Mouse (Mus musculus) limb, embryonic 12.5 days (tissue): ENCODE results near the gene Rnf220. TPM values are rescaled to one million over a fixed set of nuclear protein-coding genes. Genes with fewer than 3 reads are reported as not detected.

Experiments used
- ATAC-seq: fragments of 200-750 bp; cut with Nextera tagmentation; 2 replicates; pipeline ENCODE4 v1.8.0; 2017; ENCODE audit warnings: low read depth, moderate TSS enrichment; ENCODE audit not compliant: insufficient number of reproducible peaks, insufficient read depth, low FRiP score, low TSS enrichment
- H3K27ac ChIP-seq: fragments of 300-500 bp; sonication (generic); 2 replicates; pipeline ENCODE4 v1.5.1; 2016; ENCODE audit warnings: mild to moderate bottlenecking, moderate library complexity
- H3K27me3 ChIP-seq: fragments of 300-500 bp; sonication (generic); 2 replicates; pipeline ENCODE4 v1.6.1; 2016; ENCODE audit warnings: mild to moderate bottlenecking, moderate library complexity
- H3K36me3 ChIP-seq: fragments of 300-500 bp; sonication (generic); 2 replicates; pipeline ENCODE4 v1.6.1; 2016; ENCODE audit warnings: mild to moderate bottlenecking, moderate library complexity
- H3K4me1 ChIP-seq: fragments of 300-500 bp; sonication (generic); replicated peaks from 2 replicates; pipeline ENCODE4 v1.6.1; 2016
- H3K4me2 ChIP-seq: fragments of 300-500 bp; sonication (generic); 2 replicates; pipeline ENCODE4 v1.6.1; 2016; ENCODE audit warnings: mild to moderate bottlenecking, moderate library complexity
- H3K4me3 ChIP-seq: fragments of 300-500 bp; sonication (generic); replicated peaks from 2 replicates; pipeline ENCODE4 v1.5.1; 2016; ENCODE audit warnings: mild to moderate bottlenecking
- H3K9ac ChIP-seq: fragments of 300-500 bp; sonication (generic); replicated peaks from 2 replicates; pipeline ENCODE4 v1.6.1; 2016; ENCODE audit warnings: mild to moderate bottlenecking, moderate library complexity
- H3K9me3 ChIP-seq: fragments of 300-500 bp; sonication (generic); 2 replicates; pipeline ENCODE4 v1.6.1; 2016; ENCODE audit warnings: mild to moderate bottlenecking, moderate library complexity
- WGBS: fragments of 180-500 bp; shearing (Covaris S2); methylation state at CpG from one replicate; pipeline ENCODE4 v1.1.7; 2016; 5-methylcytosine and 5-hydroxymethylcytosine counted together
- polyA plus RNA-seq: library from polyadenylated mRNA; unstranded; fragments of >200 nt; fragmentation: Nextera tagmentation; extraction: Ambion mirVana; gene quantifications from 2 replicates; pipeline ENCODE4 v1.2.1, GENCODE M21; 2016

Gene Rnf220
- polyA plus RNA-seq, 1 experiment from 2014 or later = 119 TPM

- Histone ChIP-seq H3K4me2 (peak overlapping the region; percentile 53), H3K9ac (0 out of 2 replicates have a peak overlapping the region, but pooled peaks have one; percentile 14), H3K9me3 (peaks cover 9% of the 10 kb centered on the region; the same call in 1 of the 2 replicates), H3K4me3 (0 out of 2 replicates have a peak overlapping the region, but pooled peaks have one; percentile 8), H3K27ac (peak overlapping the region; percentile 37; the same call in 1 of the 2 replicates), H3K36me3 (no peaks in the 10 kb centered on the region; the same call in 1 of the 2 replicates), H3K27me3 (peaks cover 13% of the 10 kb centered on the region), H3K4me1 (peaks cover 79% of the 10 kb centered on the region)
- ATAC-seq = no peak
- WGBS = 11% methylated on average over 10 of the region's 10 CpGs
These were observed 122.7 kb downstream of the Rnf220 start for GRCm38 (mm10) chr4:117374078-117374540.

DNA sequence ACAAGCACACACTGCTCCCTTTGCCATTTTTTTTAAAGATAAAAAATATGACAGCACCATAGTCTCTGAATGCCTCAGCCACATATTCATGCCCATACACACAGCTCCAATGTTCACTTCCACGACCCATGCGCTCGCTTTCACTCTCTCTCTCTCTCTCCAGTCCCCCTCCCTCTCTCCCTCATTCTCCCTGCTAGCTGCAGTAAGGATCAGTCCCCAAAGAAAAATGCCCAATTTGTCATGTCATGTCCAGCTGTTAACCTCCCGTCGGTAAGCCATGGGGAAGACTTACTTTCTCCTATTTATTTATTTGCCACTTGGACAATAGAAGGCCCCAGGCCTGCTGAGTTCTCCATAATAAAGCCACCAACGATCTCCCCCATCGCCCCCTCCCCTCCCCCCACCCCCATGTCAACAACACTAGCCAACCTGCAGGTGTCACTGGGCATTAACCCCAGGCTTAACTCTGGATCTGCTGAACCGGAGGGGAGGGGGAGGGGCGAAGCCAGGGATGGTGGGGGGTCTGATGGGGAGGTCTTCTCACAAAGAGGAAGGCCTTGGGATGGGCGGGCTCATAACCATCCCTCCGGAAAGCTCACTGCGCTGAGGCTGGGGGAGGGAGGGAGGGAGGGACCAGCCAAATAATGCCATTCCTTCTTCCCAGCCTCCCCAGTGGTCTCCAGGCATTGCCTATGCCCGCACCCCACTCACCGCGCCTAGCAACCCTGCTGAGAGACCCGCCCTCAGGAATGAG is 123.4 kb downstream of the Rnf220 start:
- peak overlapping the region; percentile 37; the same call in 1 of the 2 replicates for H3K27ac ChIP-seq
- 0 out of 2 replicates have a peak overlapping the region, but pooled peaks have one; percentile 14 for H3K9ac ChIP-seq
- peak overlapping the region; percentile 53 for H3K4me2 ChIP-seq
- peak overlapping the region; percentile 8; the same call in 1 of the 2 replicates for H3K4me3 ChIP-seq
- peaks cover 13% of the 10 kb centered on the region for H3K27me3 ChIP-seq
- H3K9me3 ChIP-seq = peaks cover 6% of the 10 kb centered on the region; the same call in 1 of the 2 replicates
- 3% methylated on average over 15 of the region's 16 CpGs for WGBS
- no peaks in the 10 kb centered on the region; the same call in 1 of the 2 replicates for H3K36me3 ChIP-seq
- peak; percentile 53 for ATAC-seq
- H3K4me1 ChIP-seq = peaks cover 83% of the 10 kb centered on the region

GRCm38 (mm10) chr4:117371896-117372295 is 125.0 kb downstream of the Rnf220 start:
- ATAC-seq = no peak
- Histone ChIP-seq H3K4me2 (no peak overlapping the region), H3K27ac (no peak overlapping the region), H3K4me1 (peaks cover 88% of the 10 kb centered on the region), H3K9ac (no peak overlapping the region), H3K36me3 (no peaks in the 10 kb centered on the region), H3K27me3 (peaks cover 13% of the 10 kb centered on the region), H3K9me3 (no peaks in the 10 kb centered on the region), H3K4me3 (no peak overlapping the region)
- WGBS = 31% methylated on average over 2 of the region's 2 CpGs

GRCm38 (mm10) chr4:117370354-117370753 is 126.5 kb downstream of the Rnf220 start:
- peak; percentile 65 for ATAC-seq
- no peak overlapping the region for H3K9ac ChIP-seq
- peak overlapping the region; percentile 88 for H3K27ac ChIP-seq
- H3K4me1 ChIP-seq = peaks cover 72% of the 10 kb centered on the region
- H3K9me3 ChIP-seq = no peaks in the 10 kb centered on the region
- no peaks in the 10 kb centered on the region for H3K36me3 ChIP-seq
- peaks cover 13% of the 10 kb centered on the region for H3K27me3 ChIP-seq
- H3K4me3 ChIP-seq = no peak overlapping the region
- 16% methylated on average over 5 of the region's 5 CpGs for WGBS
- H3K4me2 ChIP-seq = no peak overlapping the region

DNA sequence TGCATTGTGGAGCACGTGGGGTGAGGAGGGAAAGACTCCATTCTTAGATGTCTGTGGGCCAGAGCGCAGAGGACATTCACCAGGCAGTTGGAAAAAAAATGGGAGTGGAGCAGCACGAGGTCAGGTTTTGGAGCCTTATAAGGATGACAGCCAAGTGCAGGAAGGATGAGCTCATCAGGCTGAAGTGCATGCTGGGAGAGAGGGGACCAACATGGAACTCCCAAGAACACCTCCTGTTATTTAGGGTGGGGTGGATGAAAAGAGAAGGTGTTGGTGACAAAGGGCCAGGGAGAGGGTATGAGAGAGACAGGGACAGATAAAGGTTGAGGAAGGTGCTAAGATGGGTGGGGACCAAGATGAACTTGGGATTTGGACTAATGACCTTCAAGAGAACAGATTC is 127.3 kb downstream of the Rnf220 start:
- no peak overlapping the region for H3K4me3 ChIP-seq
- H3K27ac ChIP-seq = peak overlapping the region; percentile 88; the same call in 1 of the 2 replicates
- 80% methylated on average over 3 of the region's 3 CpGs for WGBS
- H3K4me2 ChIP-seq = no peak overlapping the region
- H3K27me3 ChIP-seq = peaks cover 13% of the 10 kb centered on the region
- H3K36me3 ChIP-seq = no peaks in the 10 kb centered on the region
- H3K4me1 ChIP-seq = peaks cover 64% of the 10 kb centered on the region
- no peak overlapping the region for H3K9ac ChIP-seq
- ATAC-seq = no peak
- H3K9me3 ChIP-seq = no peaks in the 10 kb centered on the region

- H3K4me1 ChIP-seq = peaks cover 49% of the 10 kb centered on the region
These were observed 129.5 kb downstream of the Rnf220 start for GRCm38 (mm10) chr4:117367365-117367764.

GRCm38 (mm10) chr4:117362085-117362484 is 134.8 kb downstream of the Rnf220 start:
- Histone ChIP-seq H3K4me1 (peaks cover 47% of the 10 kb centered on the region), H3K4me3 (no peak overlapping the region), H3K27me3 (peaks cover 10% of the 10 kb centered on the region), H3K4me2 (no peak overlapping the region), H3K9me3 (no peaks in the 10 kb centered on the region), H3K9ac (no peak overlapping the region), H3K36me3 (no peaks in the 10 kb centered on the region), H3K27ac (no peak overlapping the region)
- WGBS = 21% methylated on average over 5 of the region's 5 CpGs
- ATAC-seq = no peak

More at GRCm38 (mm10) chr4:117367365-117367764, 129.5 kb downstream of the Rnf220 start:
- no peak overlapping the region for H3K4me2 ChIP-seq
- no peaks in the 10 kb centered on the region for H3K36me3 ChIP-seq
- H3K9me3 ChIP-seq = no peaks in the 10 kb centered on the region
- ATAC-seq = no peak
- H3K4me3 ChIP-seq = no peak overlapping the region
- no peak overlapping the region for H3K9ac ChIP-seq
- peaks cover 7% of the 10 kb centered on the region for H3K27me3 ChIP-seq
- WGBS = 90% methylated on average over 19 of the region's 19 CpGs
- no peak overlapping the region for H3K27ac ChIP-seq

GRCm38 (mm10) chr4:117361558-117361873 is 135.3 kb downstream of the Rnf220 start:
- H3K36me3 ChIP-seq = no peaks in the 10 kb centered on the region
- no peak overlapping the region for H3K27ac ChIP-seq
- H3K9ac ChIP-seq = no peak overlapping the region
- 23% methylated on average over 7 of the region's 7 CpGs for WGBS
- H3K27me3 ChIP-seq = peaks cover 12% of the 10 kb centered on the region
- H3K4me3 ChIP-seq = no peak overlapping the region
- no peak for ATAC-seq
- no peak overlapping the region for H3K4me2 ChIP-seq
- H3K4me1 ChIP-seq = peaks cover 53% of the 10 kb centered on the region
- H3K9me3 ChIP-seq = no peaks in the 10 kb centered on the region

DNA sequence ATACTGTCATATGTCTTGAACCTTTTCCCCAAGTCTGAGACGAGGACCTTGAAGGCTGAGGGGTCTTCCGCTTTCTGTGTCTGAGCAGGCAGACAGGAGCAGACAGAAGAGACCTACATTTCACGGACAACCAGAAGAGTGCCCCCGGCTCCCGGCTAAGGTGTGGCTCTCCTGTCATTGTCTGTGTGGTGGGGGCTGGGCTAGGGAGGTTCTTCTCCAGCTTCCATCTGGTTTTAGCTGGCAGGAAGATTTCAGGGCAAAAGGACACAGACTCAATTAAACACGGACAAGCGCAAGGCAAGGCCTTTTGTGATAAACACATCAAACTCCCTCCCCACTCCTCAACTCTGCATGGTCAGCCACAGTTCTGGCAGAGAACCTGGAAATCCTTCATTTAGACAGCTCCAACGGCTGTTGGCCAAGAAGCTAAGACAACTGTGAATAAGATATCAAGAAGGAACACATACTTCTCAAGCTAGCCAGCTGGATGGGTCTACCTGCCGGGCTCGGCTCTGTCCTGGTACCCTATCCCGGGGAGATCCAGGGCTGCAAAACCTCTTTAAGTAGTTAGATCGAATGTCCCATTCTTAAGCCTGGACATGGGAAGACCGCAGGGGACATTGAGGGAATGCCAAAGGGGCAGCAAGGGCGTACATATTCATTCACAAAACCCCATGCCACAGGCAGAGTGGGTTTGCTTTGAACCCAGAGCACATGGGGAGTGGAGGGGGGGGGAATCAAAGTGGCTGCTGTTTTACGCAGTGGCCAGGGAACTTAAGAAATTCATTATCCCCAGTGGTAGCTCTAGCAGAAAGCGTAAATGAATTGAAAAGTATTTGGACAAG is 135.9 kb downstream of the Rnf220 start:
- no peaks in the 10 kb centered on the region for H3K9me3 ChIP-seq
- ATAC-seq = no peak

GRCm38 (mm10) chr4:117359803-117360382 is 137.0 kb downstream of the Rnf220 start:
- Histone ChIP-seq H3K36me3 (no peaks in the 10 kb centered on the region), H3K4me1 (peaks cover 68% of the 10 kb centered on the region), H3K4me3 (no peak overlapping the region), H3K27ac (no peak overlapping the region), H3K27me3 (peaks cover 12% of the 10 kb centered on the region), H3K9me3 (no peaks in the 10 kb centered on the region), H3K4me2 (no peak overlapping the region), H3K9ac (no peak overlapping the region)
- no peak for ATAC-seq
- 75% methylated on average over 17 of the region's 17 CpGs for WGBS

More for the DNA sequence above, 135.9 kb downstream of the Rnf220 start:
- H3K4me2 ChIP-seq = no peak overlapping the region
- peaks cover 12% of the 10 kb centered on the region for H3K27me3 ChIP-seq
- H3K36me3 ChIP-seq = no peaks in the 10 kb centered on the region
- 62% methylated on average over 16 of the region's 16 CpGs for WGBS
- no peak overlapping the region for H3K9ac ChIP-seq
- no peak overlapping the region for H3K27ac ChIP-seq
- peaks cover 59% of the 10 kb centered on the region for H3K4me1 ChIP-seq
- no peak overlapping the region for H3K4me3 ChIP-seq

- Histone ChIP-seq H3K4me2 (no peak overlapping the region), H3K27me3 (peaks cover 12% of the 10 kb centered on the region), H3K9ac (no peak overlapping the region), H3K4me3 (no peak overlapping the region), H3K4me1 (peaks cover 79% of the 10 kb centered on the region), H3K27ac (no peak overlapping the region), H3K9me3 (no peaks in the 10 kb centered on the region), H3K36me3 (no peaks in the 10 kb centered on the region)
- ATAC-seq = no peak
- WGBS = 57% methylated on average over 7 of the region's 7 CpGs
These were observed 138.9 kb downstream of the Rnf220 start for GRCm38 (mm10) chr4:117357917-117358316.
